Mouse (Mus musculus) left cerebral cortex, adult 2 months (tissue): ENCODE measurements at regions not wholly inside any gene's neighbourhood (a gene's known extent, or its start where the extent isn't known, plus 50 kb on each side); places are given as distances from the start of the nearest gene placed in this dataset.

Experiments used
- DNase-seq, 2 experiments: peaks; one replicate each; pipeline ENCODE4 v3.0.0; 2021 to 2022; ENCODE audit warnings: low spot score in 2 of 2, mixed read lengths in 1 of 2; ENCODE audit errors: extremely low spot score in 1 of 2
- H3K27ac ChIP-seq: fragments of 200-600 bp; 2 replicates; pipeline ENCODE4 v1.8.1; 2022
- H3K4me3 ChIP-seq: fragments of 200-600 bp; 2 replicates; pipeline ENCODE4 v1.8.1; 2022
- CTCF ChIP-seq: fragments of 200-600 bp; IDR thresholded peaks from 2 replicates; pipeline ENCODE4 v1.8.1; 2022; ENCODE audit warnings: antibody characterized with exemption, mild to moderate bottlenecking, moderate library complexity
- intact Hi-C: fragments of 180-260 bp; cut with DNase I; formaldehyde crosslinking; loops from one replicate; pipeline ENCODE4 v1.15.1; 2025

DNA sequence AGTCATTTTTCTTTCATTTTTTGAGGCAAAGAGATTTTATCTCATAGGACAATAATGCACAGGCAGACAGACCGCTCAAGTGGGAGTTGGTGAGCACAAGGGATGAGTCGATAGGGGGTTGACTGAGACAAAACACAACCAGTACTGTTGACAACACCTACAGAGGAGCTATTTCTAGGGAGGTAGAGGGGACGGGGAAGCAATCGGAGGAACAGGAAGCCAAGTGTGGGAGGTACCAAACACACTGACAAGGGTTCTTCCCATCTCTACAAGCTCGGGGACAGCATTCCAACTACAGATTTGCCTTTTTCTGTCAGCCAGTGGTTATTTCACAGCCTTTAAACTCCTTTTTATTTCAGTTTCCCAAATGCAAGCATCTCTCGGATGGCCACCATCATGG, 83.3 kb upstream of the AI593442 start:
- H3K4me3 ChIP-seq, result no peak overlapping the region
- TF ChIP-seq CTCF, result no peak
- intact Hi-C loops, result no loop called here
- DNase-seq, result peak; percentile 26 to 49
- H3K27ac ChIP-seq, result peak overlapping the region; percentile 73; the same call in 1 of the 2 replicates

DNA sequence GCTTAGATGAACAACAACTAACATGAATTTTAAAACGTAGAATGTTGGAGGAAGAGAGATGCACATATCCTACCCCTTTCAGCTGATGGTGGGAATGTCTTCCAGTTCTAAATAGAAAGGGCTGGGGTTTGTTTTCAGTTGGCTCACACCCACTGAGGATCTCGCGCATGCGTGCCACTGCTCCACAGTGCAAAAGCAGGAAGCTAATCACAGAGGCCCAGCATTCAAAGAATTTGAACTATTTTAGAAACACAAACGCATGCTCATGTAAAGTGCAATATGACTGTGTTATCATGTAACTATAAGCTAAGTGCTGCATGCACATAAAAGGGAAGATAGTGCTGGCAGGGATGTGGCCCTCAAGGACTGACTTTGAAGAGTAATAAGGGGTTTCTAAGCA, 81.7 kb upstream of the AI593442 start:
- DNase-seq, result no peak
- no peak for TF ChIP-seq CTCF
- no peak overlapping the region for H3K4me3 ChIP-seq
- no peak overlapping the region for H3K27ac ChIP-seq
- intact Hi-C loops, result no loop called here

GRCm38 (mm10) chr9:52748366-52748765, 68.8 kb upstream of the AI593442 start:
- no peak overlapping the region for H3K4me3 ChIP-seq
- H3K27ac ChIP-seq, result peak overlapping the region; percentile 60
- intact Hi-C loops, result loop anchor here (10.0 kb wide), 3 partner anchors 344 to 424 kb away; no protein-coding TSS in a partner anchor
- no peak for TF ChIP-seq CTCF
- DNase-seq, result peak; percentile 13 to 18

DNA sequence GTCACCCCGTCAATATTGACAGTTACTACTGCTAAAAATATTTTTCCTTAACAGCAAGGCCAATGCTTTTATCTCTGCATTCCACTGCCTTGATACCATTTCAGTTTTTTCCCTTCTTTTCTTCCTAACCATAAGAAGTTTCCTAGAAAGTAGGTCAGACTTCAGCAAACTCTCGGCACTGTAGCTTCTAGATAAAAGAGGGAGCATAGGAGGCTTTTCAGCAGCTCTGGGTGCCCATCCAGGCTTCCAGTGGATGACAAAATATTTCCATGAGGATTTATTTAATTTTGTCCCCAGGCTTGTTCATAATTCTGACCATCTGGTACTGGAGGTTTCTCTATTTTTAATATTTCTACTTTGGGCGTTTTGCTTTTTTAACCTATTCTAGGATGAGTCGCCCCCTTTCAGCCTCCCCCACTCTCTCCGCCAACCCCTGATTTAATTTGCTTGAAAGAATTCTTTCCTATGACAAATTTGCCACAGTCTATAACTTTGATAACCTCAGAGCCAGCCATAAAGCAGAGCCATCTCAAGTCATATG, 59.0 kb upstream of the AI593442 start:
- no peak for TF ChIP-seq CTCF
- DNase-seq, result no peak
- no peak overlapping the region for H3K4me3 ChIP-seq
- peak overlapping the region; percentile 58 for H3K27ac ChIP-seq
- intact Hi-C loops, result loop anchor here (2.0 kb wide), 1 partner anchor 60 kb away; the partner anchor contains the start of gene AI593442
